Mouse (Mus musculus): ENCODE data around the gene Fgd3. TPM values are rescaled to one million over a fixed set of nuclear protein-coding genes. Genes with fewer than 3 reads are reported as not detected.

Gene Fgd3
- total RNA-seq, 2 experiments from 2014 or later = 5.3 to 6.0 TPM

- no peak for DNase-seq (ENCODE audit: low spot score in 2 of 2)
These were observed 11.9 kb downstream of the Fgd3 start for GRCm38 (mm10) chr13:49308206-49308605.

GRCm38 (mm10) chr13:49307311-49307969 lies 12.7 kb downstream of the Fgd3 start:
- no peak for DNase-seq (ENCODE audit: low spot score in 2 of 2)

- no peak for DNase-seq (ENCODE audit: low spot score in 2 of 2)
These were observed 13.3 kb downstream of the Fgd3 start for GRCm38 (mm10) chr13:49306771-49307310.

GRCm38 (mm10) chr13:49300771-49301170 lies 19.3 kb downstream of the Fgd3 start:
- DNase-seq (ENCODE audit: low spot score in 2 of 2) = no peak

DNA sequence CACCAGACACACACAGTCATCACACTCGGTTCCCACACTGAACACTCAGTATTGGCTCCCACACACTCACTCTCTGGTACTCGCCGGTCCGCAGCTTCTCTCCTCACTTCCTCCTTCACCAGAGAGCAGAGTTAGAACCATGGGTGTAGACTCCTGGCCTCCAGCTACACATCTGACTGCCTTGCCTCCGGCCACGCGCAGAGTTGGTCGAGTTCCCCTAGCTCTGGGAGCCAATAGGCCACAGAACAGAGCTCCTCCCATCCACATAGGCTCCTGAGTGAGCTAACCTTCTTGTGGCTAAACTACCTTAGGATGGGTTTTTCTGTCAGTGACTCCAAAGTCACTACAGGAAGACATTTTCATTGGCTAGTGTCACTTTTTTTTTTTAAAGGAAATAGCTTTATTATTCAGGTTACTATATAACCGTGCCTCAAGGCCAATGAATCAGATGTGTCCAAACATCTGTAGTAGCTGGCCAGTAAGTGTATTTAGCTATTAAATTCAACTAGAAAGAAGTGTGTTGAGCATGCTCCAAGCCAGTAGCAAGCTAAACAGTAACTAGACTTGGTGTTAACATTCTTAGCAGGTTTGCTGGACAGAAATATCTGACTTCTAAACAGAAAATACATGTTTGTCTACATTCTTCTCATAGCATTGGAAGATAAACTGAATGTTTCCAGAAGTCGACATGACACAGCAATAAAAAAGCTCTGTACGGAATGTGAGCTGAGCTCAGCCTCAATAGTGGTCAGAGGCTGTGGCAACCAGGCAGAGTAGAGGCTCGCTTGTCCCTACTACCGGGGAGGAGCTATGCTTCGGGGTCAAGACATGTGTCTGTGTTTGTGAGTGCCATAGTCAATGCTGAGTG lies 21.4 kb downstream of the Fgd3 start:
- DNase-seq (ENCODE audit: low spot score in 2 of 2) = no peak

GRCm38 (mm10) chr13:49296270-49296669 lies 23.8 kb downstream of the Fgd3 start:
- DNase-seq (ENCODE audit: low spot score in 2 of 2) = no peak

DNA sequence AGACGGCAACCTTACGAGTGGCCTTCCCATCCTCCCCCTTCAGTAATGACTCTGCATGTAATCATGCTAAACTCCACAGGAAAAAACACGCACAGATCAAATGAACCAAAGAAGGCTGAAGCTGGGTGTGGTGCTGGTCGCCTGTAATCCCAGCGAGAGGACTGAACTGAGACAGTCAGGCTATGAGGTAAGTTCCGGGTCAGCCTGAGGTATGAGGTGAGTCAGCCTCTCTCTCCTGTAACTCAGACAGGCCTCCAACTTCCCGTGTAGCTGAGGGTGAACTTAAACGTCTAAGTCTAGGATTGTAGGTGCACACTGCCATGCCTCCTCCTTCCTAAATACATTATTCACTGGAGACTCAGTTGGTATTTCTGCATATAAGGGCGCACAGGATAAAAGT lies 26.0 kb downstream of the Fgd3 start:
- DNase-seq (ENCODE audit: low spot score in 2 of 2) = no peak

DNA sequence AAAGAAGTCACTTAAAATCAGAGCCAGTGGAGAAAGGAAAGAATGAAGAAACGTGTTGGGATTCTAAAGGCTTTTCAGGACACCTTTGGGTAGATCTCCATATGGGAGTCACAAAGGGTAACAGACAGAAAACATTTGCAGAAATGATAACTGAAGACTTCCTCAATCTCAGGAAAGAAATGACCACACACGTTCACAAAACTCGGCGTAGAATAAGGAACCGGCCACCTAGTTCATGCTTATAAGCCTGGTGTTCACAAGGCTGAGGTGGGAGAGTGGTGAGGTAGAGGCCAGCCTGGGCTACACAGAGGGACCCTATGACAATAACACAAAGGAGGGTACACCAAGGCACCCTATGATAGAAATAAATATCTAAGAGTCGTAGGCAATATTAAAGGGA lies 28.2 kb downstream of the Fgd3 start:
- no peak for DNase-seq (ENCODE audit: low spot score in 2 of 2)

- DNase-seq (ENCODE audit: low spot score in 2 of 2) = no peak
These were observed 28.7 kb downstream of the Fgd3 start for GRCm38 (mm10) chr13:49291398-49291797.

GRCm38 (mm10) chr13:49287224-49287623 lies 32.9 kb downstream of the Fgd3 start:
- DNase-seq (ENCODE audit: low spot score in 2 of 2) = no peak

DNA sequence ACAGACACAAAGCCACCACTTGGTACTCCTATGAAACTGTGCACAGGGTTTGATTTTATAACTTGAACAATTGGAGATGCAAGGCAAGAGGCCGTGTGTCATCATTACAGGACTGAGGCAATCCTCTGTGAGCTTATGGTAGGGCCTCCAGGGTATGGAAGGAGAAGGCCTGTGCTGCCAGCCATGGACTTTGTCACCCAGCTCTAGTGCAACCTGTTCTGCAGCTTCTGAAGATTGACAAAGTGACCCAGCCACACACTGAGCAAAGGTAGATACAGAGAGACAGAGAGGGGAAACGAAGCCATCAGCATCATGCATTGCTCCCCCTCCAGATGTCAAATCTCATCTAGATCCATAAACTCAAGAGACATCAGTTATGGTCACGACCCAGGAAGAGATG lies 33.4 kb downstream of the Fgd3 start:
- no peak for DNase-seq (ENCODE audit: low spot score in 2 of 2)

- DNase-seq (ENCODE audit: low spot score in 2 of 2) = no peak
These were observed 36.4 kb downstream of the Fgd3 start for GRCm38 (mm10) chr13:49283686-49284085.

DNA sequence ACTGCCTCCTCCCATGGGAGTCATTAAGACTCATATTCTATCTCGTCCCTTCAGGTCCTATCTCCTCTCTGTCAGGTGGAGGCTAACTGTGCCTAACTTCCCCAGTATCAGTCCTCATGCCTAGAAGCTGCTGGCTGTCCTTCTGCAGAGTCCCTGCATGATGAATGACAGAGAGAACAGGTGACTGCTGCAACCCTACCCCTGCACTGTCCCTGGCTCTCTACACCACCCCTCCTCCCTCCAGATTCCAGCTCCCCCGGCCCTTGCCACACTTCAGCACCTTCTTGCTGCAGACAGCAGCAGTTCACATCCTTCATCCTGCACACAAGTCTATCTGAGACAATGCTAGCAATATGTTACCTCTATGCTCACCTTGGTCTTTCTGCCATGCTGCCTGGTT lies 37.9 kb downstream of the Fgd3 start:
- DNase-seq (ENCODE audit: low spot score in 2 of 2) = no peak

DNA sequence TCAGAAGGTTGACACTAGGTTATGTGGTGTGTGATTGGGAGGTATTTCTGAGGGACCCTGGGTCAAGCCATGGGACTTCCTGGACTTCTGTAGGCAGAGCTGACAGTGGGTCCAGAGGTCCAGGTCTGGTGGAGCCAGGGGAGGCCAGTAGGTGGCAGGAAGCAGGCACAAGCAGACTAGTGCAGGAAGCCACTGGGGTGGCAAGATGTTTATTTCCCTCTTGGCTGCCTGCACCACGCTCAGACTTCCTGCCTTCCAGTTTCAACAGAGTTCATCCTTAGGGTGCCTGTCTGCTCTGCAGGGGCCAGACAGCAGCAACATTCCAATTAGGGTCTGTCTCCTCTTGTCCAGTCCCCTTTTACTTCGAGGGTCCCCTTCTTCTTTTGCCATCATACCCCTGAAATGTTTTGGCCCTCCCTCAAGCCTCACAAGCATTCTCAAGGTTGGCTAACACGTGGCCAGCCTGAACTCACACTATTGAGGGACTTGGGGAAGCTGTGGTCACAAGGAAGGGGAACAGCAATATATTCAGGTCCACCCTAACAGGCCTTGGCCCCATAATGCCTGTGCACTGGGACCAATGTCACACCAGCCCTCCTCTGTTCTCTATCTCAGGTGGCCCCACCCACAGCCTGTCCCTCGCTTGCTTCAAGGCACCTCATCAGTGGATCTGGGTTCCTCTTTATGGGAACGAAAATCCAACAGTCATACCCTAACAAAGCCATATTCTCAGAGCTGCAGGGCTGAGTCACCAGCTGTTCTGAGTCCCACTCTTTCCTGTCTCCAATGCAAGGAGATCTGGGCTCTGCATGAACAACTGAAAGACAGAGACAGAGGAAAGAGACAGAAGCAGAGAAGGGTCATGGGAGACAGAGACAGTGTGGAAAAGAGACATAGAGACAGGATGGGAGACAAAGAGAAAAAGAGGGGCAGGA lies 48.0 kb downstream of the Fgd3 start:
- no peak for DNase-seq (ENCODE audit: low spot score in 2 of 2)

GRCm38 (mm10) chr13:49270500-49270899 lies 49.6 kb downstream of the Fgd3 start:
- DNase-seq (ENCODE audit: low spot score in 2 of 2) = no peak

- DNase-seq (ENCODE audit: low spot score in 2 of 2) = no peak
These were observed 52.5 kb downstream of the Fgd3 start for GRCm38 (mm10) chr13:49267645-49268044.

DNA sequence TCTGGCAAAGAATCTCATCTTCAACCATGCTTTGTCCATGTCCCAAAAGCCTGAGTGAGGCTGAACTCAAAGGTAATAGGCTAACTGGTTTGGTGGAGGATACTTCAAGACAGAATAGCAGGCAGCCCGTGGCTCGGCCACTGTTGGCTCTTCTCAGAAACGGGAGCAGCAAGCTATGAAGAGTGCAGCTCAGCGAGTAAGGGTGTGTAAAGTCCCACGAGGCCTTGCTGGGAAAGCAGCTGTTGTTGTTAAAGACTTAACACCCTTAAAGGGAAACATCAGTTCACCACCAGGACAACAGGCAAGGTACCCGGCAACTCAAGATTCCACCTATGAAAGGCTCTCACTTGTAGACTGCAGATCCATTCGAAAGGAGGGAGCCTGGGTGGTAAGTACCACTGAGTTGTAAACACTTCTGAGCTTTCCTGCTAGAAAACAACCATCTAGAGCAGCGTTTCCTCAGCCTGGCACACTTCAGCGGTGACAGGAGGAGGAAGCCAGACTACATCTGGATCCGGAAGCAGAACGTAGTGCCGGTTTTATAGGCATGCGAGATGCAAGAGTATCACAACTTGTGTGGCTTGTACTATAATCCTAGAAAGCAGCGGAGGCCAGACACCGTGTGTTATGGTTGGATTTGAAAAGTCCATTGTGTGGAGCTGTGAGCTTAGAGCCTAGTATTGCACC lies 59.9 kb downstream of the Fgd3 start:
- DNase-seq (ENCODE audit: low spot score in 2 of 2) = no peak

DNA sequence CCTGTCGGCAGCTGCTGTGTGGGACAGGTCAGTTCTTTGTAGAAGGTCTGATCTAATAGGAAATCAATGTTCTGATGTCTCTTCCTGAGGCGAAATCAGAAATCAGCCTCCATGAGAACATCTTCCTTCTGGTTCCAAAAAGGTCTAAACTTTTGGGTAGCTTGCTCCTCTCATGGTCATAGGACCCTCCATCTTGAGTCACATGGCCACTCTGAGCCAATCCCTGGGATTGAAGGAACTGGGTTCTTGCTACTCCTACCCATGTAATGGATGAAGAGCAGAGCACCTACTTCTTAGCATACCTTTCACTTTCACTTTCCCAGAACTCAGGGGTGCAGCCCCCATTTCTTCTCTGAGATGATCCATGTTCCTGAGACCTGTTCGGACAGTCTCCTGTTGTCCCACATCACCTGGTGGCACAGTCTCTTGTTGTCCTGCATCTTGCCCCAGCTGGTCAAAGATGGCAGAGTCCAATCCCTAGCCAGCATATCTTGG lies 62.2 kb downstream of the Fgd3 start:
- DNase-seq (ENCODE audit: low spot score in 2 of 2) = no peak

DNA sequence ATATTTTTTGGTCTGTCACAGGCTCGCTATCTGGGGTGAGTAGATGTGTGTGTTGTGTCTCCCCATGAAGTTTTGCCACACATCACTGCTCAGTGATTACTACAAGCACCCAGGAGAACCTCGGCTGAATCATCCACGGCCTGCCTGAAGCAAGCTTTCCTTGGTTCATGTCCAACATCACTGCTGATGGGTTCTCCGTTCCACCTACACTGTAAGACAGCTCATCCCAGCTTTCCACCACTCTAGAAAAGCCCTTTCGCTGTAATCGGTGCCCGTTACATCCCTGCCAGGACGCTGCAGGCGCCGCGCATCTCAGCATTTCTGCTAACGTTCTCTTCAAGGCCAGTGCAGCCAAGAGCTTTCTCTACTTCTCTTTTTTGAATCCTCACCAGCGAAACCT lies 67.4 kb downstream of the Fgd3 start:
- DNase-seq (ENCODE audit: low spot score in 2 of 2) = no peak

GRCm38 (mm10) chr13:49252113-49252512 lies 68.0 kb downstream of the Fgd3 start:
- DNase-seq (ENCODE audit: low spot score in 2 of 2) = no peak
